Mouse (Mus musculus) heart, postnatal 36 days (tissue): ENCODE data around the gene Scnn1a. TPM values are rescaled to one million over a fixed set of nuclear protein-coding genes. Genes with fewer than 3 reads are reported as not detected.
A peak's percentile ranks its signal among the peaks of the same experiment; 100 is the strongest.

Source experiments
- DNase-seq, 2 experiments: peaks; one replicate each; pipeline ENCODE4 v3.0.0; 2021 to 2022
- intact Hi-C: fragments of 180-260 bp; cut with DNase I; formaldehyde crosslinking; loops from one replicate; pipeline ENCODE4 v1.15.1; 2025
- total RNA-seq, 2 experiments: library from RNA; stranded (reverse); gene quantifications; 2 replicates each; pipeline ENCODE4 v1.2.3; 2021

The Scnn1a gene
- total RNA-seq, 2 experiments from 2014 or later: 0.46 to 1.1 TPM

- no peak for DNase-seq
- intact Hi-C loops: loop anchor here (10.0 kb wide), 1 partner anchor 440 kb away; the partner anchor contains the start of gene Lag3
These were observed 34.8 kb downstream of the Scnn1a start for GRCm38 (mm10) chr6:125355197-125355741.

GRCm38 (mm10) chr6:125356264-125356663 is 35.8 kb downstream of the Scnn1a start:
- no peak for DNase-seq
- intact Hi-C loops: loop anchor here (10.0 kb wide), 1 partner anchor 441 kb away; the partner anchor contains the start of gene Lag3

- DNase-seq: no peak
These were observed 36.9 kb downstream of the Scnn1a start for GRCm38 (mm10) chr6:125357334-125357733.

GRCm38 (mm10) chr6:125359999-125360398 is 39.5 kb downstream of the Scnn1a start:
- intact Hi-C loops: loop anchor here (10.0 kb wide), 1 partner anchor 445 kb away; the partner anchor contains the start of gene Lag3
- no peak for DNase-seq

More at GRCm38 (mm10) chr6:125357334-125357733, 36.9 kb downstream of the Scnn1a start:
- intact Hi-C loops: loop anchor here (10.0 kb wide), 1 partner anchor 443 kb away; the partner anchor contains the start of gene Lag3

DNA sequence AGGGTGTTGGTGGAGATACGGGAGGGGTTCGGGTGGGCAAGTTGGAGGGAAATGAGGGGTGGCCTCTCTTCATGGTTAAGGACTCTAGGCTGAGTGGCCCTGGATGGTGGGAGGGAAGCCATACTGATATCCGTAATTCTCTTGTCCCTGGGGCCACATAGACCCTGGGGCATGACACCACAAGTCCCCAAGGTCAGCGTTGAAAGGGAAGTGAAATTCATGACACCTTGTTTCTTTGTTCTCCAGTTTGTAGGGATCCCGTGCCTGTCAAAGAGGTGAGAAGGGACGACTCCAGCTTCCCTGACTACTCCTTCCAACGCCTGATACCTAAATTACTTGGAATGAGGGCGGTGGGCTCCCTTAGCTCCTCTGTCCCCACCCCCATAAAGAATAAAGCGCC is 40.4 kb downstream of the Scnn1a start:
- intact Hi-C loops: no loop called here
- DNase-seq: no peak

DNA sequence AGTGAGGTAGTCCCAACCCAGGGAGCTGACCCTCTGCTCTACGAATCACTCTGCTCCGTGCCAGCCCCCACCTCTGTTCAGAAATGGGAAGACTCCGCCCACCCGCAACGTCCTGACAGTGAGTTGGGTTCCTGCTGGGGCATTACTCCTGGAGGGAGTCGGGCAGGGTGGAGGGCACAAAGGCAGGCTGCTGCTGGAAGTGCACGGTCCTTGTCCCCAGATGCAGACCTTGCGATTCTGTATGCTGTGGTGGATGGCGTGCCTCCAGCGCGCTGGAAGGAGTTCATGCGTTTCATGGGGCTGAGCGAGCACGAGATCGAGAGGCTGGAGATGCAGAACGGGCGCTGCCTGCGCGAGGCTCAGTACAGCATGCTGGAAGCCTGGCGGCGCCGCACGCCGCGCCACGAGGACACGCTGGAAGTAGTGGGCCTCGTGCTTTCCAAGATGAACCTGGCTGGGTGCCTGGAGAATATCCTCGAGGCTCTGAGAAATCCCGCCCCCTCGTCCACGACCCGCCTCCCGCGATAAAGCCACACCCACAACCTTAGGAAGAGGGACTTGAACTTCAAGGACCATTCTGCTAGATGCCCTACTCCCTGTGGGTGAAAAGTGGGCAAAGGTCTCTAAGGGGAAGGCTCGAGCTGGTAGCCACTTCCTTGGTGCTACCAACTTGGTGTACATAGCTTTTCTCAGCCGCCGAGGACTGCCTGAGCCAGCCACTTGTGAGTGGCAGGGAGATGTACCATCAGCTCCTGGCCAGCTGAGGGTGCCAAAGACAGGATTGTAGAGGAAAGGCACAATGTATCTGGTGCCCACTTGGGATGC is 41.2 kb downstream of the Scnn1a start:
- intact Hi-C loops: no loop called here
- no peak for DNase-seq

DNA sequence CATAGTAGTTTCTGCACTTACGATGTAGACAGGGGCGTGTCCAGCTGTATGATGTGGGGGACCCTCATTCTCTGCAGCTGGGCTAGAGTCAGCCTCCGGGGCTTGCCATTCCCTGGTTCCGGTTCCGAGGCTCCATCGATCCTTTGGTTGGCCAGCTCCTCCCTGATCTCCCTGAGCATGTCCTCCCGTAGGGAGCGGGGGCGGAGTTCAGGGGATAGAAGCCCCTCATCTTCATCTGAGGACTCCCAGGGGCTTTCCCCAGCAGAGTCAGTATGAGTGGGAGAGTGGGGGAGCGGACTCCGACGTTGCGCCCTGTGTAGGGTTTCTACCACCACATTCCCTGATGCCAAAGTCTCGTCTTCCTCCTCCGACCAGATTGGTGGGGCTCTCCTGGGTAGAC is 42.6 kb downstream of the Scnn1a start:
- intact Hi-C loops: no loop called here
- no peak for DNase-seq

DNA sequence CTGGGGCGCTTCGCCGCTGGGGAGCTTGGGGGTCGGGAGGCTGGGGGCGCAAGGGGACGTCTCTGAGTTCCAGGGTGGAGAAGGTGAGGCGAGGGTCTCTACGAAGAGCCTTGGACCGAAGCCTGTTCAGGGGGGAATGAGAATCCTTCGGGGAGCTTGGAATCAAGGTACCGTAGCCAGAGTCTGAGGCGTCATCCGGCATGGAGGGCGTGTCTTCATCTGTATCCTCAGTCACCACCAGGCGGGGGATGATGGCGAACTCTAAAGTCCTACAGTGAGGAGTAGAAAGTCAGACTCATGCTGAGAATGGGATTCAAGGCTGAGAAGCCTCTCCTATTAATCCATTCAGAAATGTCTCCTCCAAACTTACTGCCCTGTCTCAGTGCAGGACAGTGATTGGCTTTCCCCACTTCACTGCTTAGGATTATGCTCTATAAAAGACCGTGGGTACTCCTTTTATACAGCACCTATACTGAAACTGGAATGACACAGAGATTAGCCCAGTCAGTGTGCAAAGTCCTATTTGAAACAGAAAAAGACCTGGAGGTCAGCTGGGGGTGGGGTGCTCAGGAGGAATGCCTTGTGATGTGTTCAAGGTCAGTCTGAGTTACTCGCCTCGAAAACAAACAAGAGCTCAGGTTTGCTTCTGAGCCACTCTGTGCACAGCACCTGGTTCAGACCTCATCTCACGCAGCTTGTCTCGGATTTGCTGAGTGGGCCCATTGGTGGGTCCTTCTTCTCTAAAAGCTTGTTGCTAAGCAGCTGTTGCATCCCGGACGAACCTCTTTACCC is 43.2 kb downstream of the Scnn1a start:
- no peak for DNase-seq
- intact Hi-C loops: loop anchor here (1.0 to 2.0 kb wide), 2 partner anchors 35 to 88 kb away; no protein-coding TSS in a partner anchor

GRCm38 (mm10) chr6:125364448-125364847 is 44.0 kb downstream of the Scnn1a start:
- no peak for DNase-seq
- intact Hi-C loops: loop anchor here (1.0 to 2.0 kb wide), 2 partner anchors 36 to 89 kb away; no protein-coding TSS in a partner anchor

DNA sequence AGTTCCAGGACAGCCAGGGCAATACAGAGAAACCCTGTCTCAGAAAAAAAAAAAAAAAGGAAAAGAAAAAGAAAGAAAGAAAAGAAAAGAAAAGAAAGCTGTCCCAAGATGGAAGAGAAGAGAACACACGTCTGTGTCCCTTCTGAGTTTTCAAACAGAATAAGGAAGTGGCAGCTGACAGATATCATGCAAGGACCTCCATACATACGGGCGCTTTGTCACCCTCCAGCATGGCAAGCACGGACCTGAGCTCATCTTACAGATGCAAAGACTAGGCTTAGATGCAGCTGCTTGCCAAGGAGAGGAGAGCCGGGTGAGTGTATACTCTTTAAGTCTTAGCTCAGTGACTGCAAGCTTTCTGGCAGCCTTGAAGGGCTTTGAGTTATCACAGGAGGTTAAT is 45.1 kb downstream of the Scnn1a start:
- no peak for DNase-seq
- intact Hi-C loops: loop anchor here (2.0 to 5.0 kb wide), 2 partner anchors 37 to 148 kb away; partner anchors contain the start of gene Vamp1

- no peak for DNase-seq
- intact Hi-C loops: loop anchor here (5.0 kb wide), 1 partner anchor 149 kb away; the partner anchor contains the start of gene Vamp1
These were observed 45.7 kb downstream of the Scnn1a start for GRCm38 (mm10) chr6:125366133-125366532.

DNA sequence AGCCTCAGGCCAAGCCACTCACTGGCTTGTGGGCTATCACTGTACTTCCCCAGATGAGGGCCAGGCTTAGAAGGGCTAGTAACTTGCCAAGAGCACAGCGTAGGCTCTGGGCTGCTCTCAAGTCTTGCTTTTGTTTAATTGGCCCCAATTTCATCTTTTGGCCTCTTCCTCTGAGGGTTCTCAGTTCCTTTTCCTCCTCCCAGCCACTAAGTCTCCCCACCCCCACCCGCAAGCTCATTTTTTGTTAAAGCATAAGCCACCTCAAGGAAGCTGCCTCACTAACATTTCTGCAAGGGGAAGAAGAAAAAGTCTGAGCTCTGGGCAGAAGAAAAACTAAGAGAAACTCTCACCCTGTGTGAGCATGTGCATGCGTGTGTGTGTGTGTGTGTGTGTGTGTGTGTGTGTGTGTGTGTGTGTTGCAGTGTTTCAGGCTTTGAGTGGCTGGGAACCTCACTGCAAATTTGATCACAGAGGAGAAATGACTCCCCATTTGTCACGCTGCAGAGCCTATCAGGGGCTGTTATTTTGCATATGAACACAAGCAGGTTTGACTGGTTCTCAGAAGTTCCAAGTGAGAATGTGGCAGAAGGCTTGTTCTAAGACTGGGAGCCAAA is 47.4 kb downstream of the Scnn1a start:
- intact Hi-C loops: loop anchor here (5.0 kb wide), 1 partner anchor 151 kb away; the partner anchor contains the start of gene Vamp1

DNA sequence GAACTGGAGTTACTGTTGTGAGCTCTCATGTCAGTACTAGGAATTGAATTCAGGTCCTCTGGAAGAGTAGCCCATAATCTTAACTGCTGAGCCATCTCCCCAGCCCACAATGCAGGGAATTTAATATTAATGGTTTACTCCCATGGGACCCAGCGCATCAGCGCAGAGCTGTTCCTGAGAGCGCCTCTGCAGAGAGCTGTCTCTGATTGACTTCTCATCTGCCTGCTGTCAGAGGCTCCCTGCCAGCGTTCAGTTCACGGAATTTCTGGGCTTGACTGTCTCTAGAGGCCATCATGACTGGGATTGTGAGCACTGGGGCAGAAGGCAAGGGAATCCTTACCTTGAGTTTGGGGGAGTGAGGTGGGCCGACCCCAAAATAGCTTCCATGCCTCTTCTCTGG is 56.6 kb downstream of the Scnn1a start:
- intact Hi-C loops: no loop called here
- no peak for DNase-seq

More for the DNA sequence above, 47.4 kb downstream of the Scnn1a start:
- no peak for DNase-seq

DNA sequence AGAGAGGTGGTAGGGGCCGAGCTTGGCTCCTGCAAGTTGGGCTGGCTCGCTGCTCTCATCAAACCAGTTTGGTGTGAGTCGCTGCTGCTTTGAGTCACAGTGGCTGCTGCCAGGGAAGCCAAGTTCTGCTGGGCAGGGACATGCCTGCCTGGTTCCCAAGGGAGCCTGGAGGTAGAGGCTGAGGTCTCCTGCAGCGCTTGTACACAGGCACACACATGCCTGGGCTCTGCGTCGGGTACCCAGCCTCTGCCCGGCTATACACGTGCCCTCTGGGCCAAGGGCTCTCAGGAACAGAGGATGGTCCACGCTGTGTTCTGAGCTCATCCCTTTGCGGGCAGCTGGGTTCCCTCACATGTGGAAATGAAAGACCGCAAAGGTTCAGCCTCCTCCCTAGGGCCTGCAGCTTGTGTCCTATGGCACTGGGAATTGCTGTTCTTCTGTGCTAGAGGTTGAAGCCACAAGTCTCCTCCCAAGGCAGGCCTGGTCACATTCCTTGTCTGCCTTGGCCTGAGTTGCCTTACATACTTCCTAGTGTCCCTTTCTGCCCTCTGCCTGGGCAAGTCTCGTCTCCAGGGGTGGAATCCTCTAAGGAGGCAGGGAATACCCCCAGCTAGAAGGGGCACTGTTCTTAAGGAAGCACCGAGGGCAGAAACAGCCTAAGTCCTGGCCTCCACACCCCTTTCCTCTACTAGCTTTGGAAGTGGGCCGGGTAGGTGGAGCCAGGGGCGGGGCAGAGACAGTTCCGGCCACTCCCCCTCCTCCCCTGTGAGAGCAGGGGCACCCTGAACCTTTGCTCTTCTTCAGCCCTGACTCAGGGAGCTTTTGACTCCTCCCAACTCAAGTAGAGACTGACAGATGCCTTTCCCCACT is 57.4 kb downstream of the Scnn1a start:
- intact Hi-C loops: no loop called here
- DNase-seq: peak; percentile 68 to 75

GRCm38 (mm10) chr6:125378621-125379020 is 58.2 kb downstream of the Scnn1a start:
- intact Hi-C loops: no loop called here
- no peak for DNase-seq

DNA sequence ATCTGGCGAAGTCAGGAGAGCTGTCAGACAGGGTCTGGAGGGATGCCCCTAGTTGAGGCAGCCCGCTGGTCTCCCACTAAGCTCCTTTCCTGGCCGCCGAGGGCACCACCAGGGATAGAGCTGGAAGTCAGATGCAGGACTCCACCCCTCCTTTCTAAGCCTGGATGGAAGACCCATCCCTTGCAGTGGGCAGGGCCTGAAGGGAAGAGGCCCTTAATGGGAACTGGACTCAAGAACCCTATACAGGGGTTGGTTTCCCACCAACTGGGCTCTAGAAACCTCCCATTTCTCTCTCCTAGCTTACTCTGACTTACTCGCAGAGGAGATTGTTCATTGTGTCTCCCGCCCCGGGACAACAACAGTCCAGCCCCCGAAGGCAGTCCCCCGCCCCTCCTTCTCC is 59.3 kb downstream of the Scnn1a start:
- intact Hi-C loops: no loop called here
- no peak for DNase-seq

DNA sequence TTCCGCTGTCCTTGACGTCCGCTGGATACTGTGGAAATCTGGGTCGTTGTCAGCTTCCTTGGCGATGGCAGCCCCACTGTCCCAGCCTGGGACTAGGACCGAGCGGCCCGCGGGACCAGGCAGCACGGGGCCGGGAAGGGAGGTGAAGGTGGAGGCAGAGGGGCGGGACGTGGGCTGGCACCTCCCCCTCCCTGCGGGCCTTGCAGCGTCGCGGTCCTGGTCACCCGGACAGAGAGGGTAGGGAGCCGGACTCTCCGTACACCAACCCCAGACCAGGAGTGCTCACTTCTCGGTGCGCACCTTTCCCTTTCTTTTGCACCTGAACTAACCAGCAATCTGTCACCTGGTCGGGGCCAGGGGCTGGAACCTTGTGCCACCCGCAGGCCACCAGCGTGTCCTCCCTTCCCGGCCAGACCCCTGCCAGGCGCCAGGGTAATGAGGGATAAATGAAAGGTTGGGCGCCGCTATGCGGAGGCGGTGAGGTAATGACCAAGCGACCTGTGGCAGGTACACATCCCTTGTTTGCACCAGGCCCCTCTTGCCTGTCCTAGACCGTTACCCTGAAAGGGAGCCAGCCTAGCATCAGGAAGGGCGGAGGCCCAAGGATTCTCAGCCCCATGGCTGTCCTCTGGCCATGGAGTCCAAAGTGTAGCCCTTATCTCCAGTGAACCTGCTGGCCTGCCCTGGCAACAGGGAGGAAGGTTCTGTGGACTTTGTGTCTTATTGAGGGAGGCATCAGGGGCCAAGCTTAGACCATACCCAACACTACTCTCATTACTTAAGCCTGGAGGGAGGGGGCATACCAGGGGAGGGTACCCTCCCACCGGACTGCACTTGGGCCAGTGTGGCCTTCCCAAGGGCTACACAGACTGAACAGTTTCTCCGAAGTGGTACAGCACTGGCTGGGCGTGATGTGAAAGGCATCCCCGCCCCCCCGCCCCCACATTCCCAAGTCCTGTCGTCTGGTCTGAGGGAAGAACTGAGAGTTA is 60.2 kb downstream of the Scnn1a start, which contains the start of gene Plekhg6:
Gene Plekhg6 (minus strand): TSS at position 422 of the 989 bp plus-strand sequence.
- intact Hi-C loops: no loop called here

DNA sequence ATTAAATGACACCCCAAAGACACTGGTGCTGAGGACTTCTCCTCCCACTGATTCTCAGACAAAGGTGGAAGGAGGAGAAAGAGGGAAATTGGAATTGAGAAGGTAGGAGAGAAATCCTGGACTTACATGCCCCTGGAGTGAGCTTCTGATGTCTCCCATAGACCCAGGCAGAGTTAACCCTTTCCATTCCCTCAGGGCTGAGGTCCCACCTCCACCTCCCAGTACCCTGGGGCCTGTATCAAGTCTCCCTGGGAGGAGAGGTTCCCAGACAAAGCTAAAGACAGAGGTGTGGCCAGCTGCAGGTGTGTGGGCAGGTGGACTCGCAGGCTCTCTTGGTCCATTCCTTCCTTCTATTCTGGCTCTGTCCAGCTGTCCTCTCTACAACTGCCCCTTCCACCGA is 61.6 kb downstream of the Scnn1a start:
- DNase-seq: no peak
- intact Hi-C loops: no loop called here

More for the DNA sequence above, 60.2 kb downstream of the Scnn1a start, which contains the start of gene Plekhg6:
- no peak for DNase-seq
